Mouse (Mus musculus) kidney, postnatal 0 days (tissue): Measurements from ENCODE around the gene Numa1. TPM values are rescaled to one million over a fixed set of nuclear protein-coding genes. Genes with fewer than 3 reads are reported as not detected.

ENCODE experiments used
- ATAC-seq: fragments of 200-750 bp; cut with Nextera tagmentation; replicated peaks from 2 replicates; pipeline ENCODE4 v1.8.0; 2017; ENCODE audit warnings: low read depth, moderate number of reproducible peaks, moderate TSS enrichment, moderate library complexity; ENCODE audit not compliant: low FRiP score
- DNase-seq: peaks from one replicate; pipeline ENCODE4 v3.0.0-alpha.2; 2016; ENCODE audit warnings: low spot score
- H3K27ac ChIP-seq: fragments of 300-500 bp; sonication (generic); 2 replicates; pipeline ENCODE4 v1.5.1; 2014; ENCODE audit warnings: mild to moderate bottlenecking
- H3K27me3 ChIP-seq: fragments of 300-500 bp; sonication (generic); 2 replicates; pipeline ENCODE4 v1.6.1; 2014; ENCODE audit warnings: low read length, mixed read lengths; ENCODE audit not compliant: insufficient read depth
- H3K36me3 ChIP-seq: fragments of 300-500 bp; sonication (generic); 2 replicates; pipeline ENCODE4 v1.6.1; 2014; ENCODE audit warnings: low read length, mixed read lengths; ENCODE audit not compliant: insufficient read depth
- H3K4me1 ChIP-seq: fragments of 300-500 bp; sonication (generic); replicated peaks from 2 replicates; pipeline ENCODE4 v1.6.1; 2014; ENCODE audit warnings: antibody characterized with exemption, low read length, mixed read lengths; ENCODE audit not compliant: insufficient read depth
- H3K4me2 ChIP-seq: fragments of 300-500 bp; sonication (generic); 2 replicates; pipeline ENCODE4 v1.6.1; 2014; ENCODE audit warnings: mild to moderate bottlenecking, low read length, moderate library complexity, mixed read lengths
- H3K4me3 ChIP-seq: fragments of 300-500 bp; sonication (generic); replicated peaks from 2 replicates; pipeline ENCODE4 v1.5.1; 2014; ENCODE audit warnings: low read depth, low read length
- H3K9ac ChIP-seq: fragments of 300-500 bp; sonication (generic); 2 replicates; pipeline ENCODE4 v1.6.1; 2014; ENCODE audit warnings: low read depth, low read length
- H3K9me3 ChIP-seq: fragments of 300-500 bp; sonication (generic); replicated peaks from 2 replicates; pipeline ENCODE4 v1.6.1; 2016; ENCODE audit warnings: low read length, inconsistent platforms, mixed read lengths
- CTCF ChIP-seq: IDR thresholded peaks from 2 replicates; pipeline ENCODE4 v1.5.1; 2016; ENCODE audit warnings: antibody characterized with exemption, low read depth, mild to moderate bottlenecking, moderate library complexity
- WGBS: fragments of 180-500 bp; shearing (Covaris S2); extraction: QIAGEN DNeasy Blood & Tissue Kit; methylation state at CpG from one replicate; pipeline ENCODE4 v1.1.7; 2014; 5-methylcytosine and 5-hydroxymethylcytosine counted together
- polyA plus RNA-seq: library from polyadenylated mRNA; unstranded; fragments of >200 nt; fragmentation: Nextera tagmentation; extraction: Ambion mirVana; gene quantifications from 2 replicates; pipeline ENCODE4 v1.2.1, GENCODE M21; 2015

The Numa1 gene
- polyA plus RNA-seq, 1 experiment from 2014 or later = 41.7 TPM

DNA sequence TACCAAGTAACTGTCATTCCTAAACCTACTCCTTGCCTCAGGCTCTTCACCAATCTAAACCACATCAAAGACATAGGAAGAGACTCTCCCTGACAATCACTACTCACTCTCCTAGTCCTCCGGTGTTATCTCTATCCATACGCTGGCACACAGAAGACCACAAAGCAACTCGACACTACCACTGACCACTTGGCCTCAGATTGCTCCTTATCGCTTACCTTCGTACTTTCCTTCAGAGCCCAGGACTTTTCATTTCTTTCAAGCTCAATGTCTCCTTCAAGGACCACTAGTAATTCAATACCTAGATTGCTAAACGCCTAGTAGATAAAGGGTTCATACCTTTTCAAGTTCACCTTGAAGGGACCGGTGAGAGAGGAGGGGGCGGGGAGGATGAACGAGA, 130.0 kb downstream of the Numa1 start:
- Histone ChIP-seq H3K36me3 (no peaks in the 10 kb centered on the region), H3K27me3 (no peaks in the 10 kb centered on the region), H3K27ac (no peak overlapping the region), H3K9ac (no peak overlapping the region), H3K9me3 (no peaks in the 10 kb centered on the region), H3K4me3 (peak overlapping the region; percentile 59; the same call in 1 of the 2 replicates), H3K4me2 (peak overlapping the region; percentile 73), H3K4me1 (0 out of 2 replicates have a peak, but pooled peaks cover 12% of the 10 kb centered on the region)
- ATAC-seq (no peak), DNase-seq (no peak)
- WGBS = 70% methylated on average over 9 of the region's 9 CpGs
- no peak for TF ChIP-seq CTCF

Other genes with a start within 250 kb of the Numa1 start
- 0.13 and 0.19 TPM in 2 replicates for gene Phox2a, start 115.8 kb upstream of the Numa1 start, polyA plus RNA-seq
- 34.5 and 35.6 TPM in 2 replicates for gene Inppl1, start 95.9 kb upstream of the Numa1 start, polyA plus RNA-seq
- 1.1 and 1.4 TPM in 2 replicates for gene Folr2, start 76.9 kb upstream of the Numa1 start, polyA plus RNA-seq
- gene Anapc15, start 70.4 kb upstream of the Numa1 start, polyA plus RNA-seq = 47.2 and 50.2 TPM in 2 replicates
- 164 and 166 TPM in 2 replicates for gene Folr1, start 63.3 kb upstream of the Numa1 start, polyA plus RNA-seq
- gene Lamtor1, start 28.2 kb upstream of the Numa1 start, polyA plus RNA-seq = 164 and 165 TPM in 2 replicates
- 0.13 and 0.34 TPM in 2 replicates for gene Tomt, start 27.8 kb upstream of the Numa1 start, polyA plus RNA-seq
- 9.6 and 11.4 TPM in 2 replicates for gene Lrrc51, start 216 bp upstream of the Numa1 start, polyA plus RNA-seq
- 2.0 and 2.1 TPM in 2 replicates for gene Il18bp, start 84.6 kb downstream of the Numa1 start, polyA plus RNA-seq
- gene Rnf121, start 131.4 kb downstream of the Numa1 start, polyA plus RNA-seq = 24.8 and 25.5 TPM in 2 replicates
- gene Xndc1, start 131.4 kb downstream of the Numa1 start, polyA plus RNA-seq = 12.6 and 16.4 TPM in 2 replicates
- 0.45 and 0.50 TPM in 2 replicates for gene Xntrpc, start 131.6 kb downstream of the Numa1 start, polyA plus RNA-seq
- gene Trpc2, start 149.0 kb downstream of the Numa1 start, polyA plus RNA-seq = not detected in 2 replicates
- 0.24 and 0.70 TPM in 2 replicates for gene Art1, start 167.6 kb downstream of the Numa1 start, polyA plus RNA-seq
- gene Art5, start 175.4 kb downstream of the Numa1 start, polyA plus RNA-seq = 1.4 and 2.3 TPM in 2 replicates
- not detected in 2 replicates for gene Chrna10, start 182.7 kb downstream of the Numa1 start, polyA plus RNA-seq